Mouse (Mus musculus): ENCODE data around the gene Pomp.
A peak's percentile ranks its signal among the peaks of the same experiment; 100 is the strongest.

Pomp gene

GRCm38 (mm10) chr5:147843340-147843739, 16.9 kb upstream of the Pomp start:
- no peak for TF ChIP-seq NANOG (IDR thresholded peaks at IDR 0.05; ENCODE audit: borderline replicate concordance, low read length)
- TF ChIP-seq CTCF (conservative IDR thresholded peaks at IDR 0.05; ENCODE audit: low read length), result no peak
- no peak for TF ChIP-seq POU5F1 (IDR thresholded peaks at IDR 0.05; ENCODE audit: borderline replicate concordance, low read length)
- Histone ChIP-seq H3K4me1 (replicated peaks; ENCODE audit: low read depth, low read length) (peaks cover 68% of the 10 kb centered on the region), H3K27me3 (ENCODE audit: insufficient read depth, low read length) (no peaks in the 10 kb centered on the region), H3K36me3 (ENCODE audit: insufficient read depth, low read length) (no peaks in the 10 kb centered on the region), H3K4me3 (replicated peaks; ENCODE audit: low read length) (no peak overlapping the region), H3K9me3 (ENCODE audit: low read length) (no peaks in the 10 kb centered on the region)

GRCm38 (mm10) chr5:147845319-147845718, 14.9 kb upstream of the Pomp start:
- no peak overlapping the region for H3K4me3 ChIP-seq (replicated peaks; ENCODE audit: low read length)
- no peaks in the 10 kb centered on the region for H3K36me3 ChIP-seq (ENCODE audit: insufficient read depth, low read length)
- peaks cover 49% of the 10 kb centered on the region for H3K4me1 ChIP-seq (replicated peaks; ENCODE audit: low read depth, low read length)
- no peak for TF ChIP-seq NANOG (IDR thresholded peaks at IDR 0.05; ENCODE audit: borderline replicate concordance, low read length)
- no peak for TF ChIP-seq CTCF (conservative IDR thresholded peaks at IDR 0.05; ENCODE audit: low read length)
- TF ChIP-seq POU5F1 (IDR thresholded peaks at IDR 0.05; ENCODE audit: borderline replicate concordance, low read length), result no peak
- H3K9me3 ChIP-seq (ENCODE audit: low read length), result peaks cover 4% of the 10 kb centered on the region; the same call in 1 of the 2 replicates
- H3K27me3 ChIP-seq (ENCODE audit: insufficient read depth, low read length), result no peaks in the 10 kb centered on the region

- no peak for TF ChIP-seq CTCF (conservative IDR thresholded peaks at IDR 0.05; ENCODE audit: low read length)
- peaks cover 48% of the 10 kb centered on the region for H3K4me1 ChIP-seq (replicated peaks; ENCODE audit: low read depth, low read length)
- H3K36me3 ChIP-seq (ENCODE audit: insufficient read depth, low read length), result no peaks in the 10 kb centered on the region
- H3K27me3 ChIP-seq (ENCODE audit: insufficient read depth, low read length), result peaks cover 3% of the 10 kb centered on the region; the same call in 1 of the 2 replicates
- H3K4me3 ChIP-seq (replicated peaks; ENCODE audit: low read length), result no peak overlapping the region
- peaks cover 4% of the 10 kb centered on the region; the same call in 1 of the 2 replicates for H3K9me3 ChIP-seq (ENCODE audit: low read length)
Measured at GRCm38 (mm10) chr5:147847361-147847760, 12.9 kb upstream of the Pomp start.

GRCm38 (mm10) chr5:147848164-147848863, 11.9 kb upstream of the Pomp start:
- Histone ChIP-seq H3K27me3 (ENCODE audit: insufficient read depth, low read length) (peaks cover 3% of the 10 kb centered on the region; the same call in 1 of the 2 replicates), H3K36me3 (ENCODE audit: insufficient read depth, low read length) (no peaks in the 10 kb centered on the region), H3K4me1 (replicated peaks; ENCODE audit: low read depth, low read length) (peaks cover 46% of the 10 kb centered on the region), H3K4me3 (replicated peaks; ENCODE audit: low read length) (no peak overlapping the region), H3K9me3 (ENCODE audit: low read length) (peaks cover 4% of the 10 kb centered on the region; the same call in 1 of the 2 replicates)
- TF ChIP-seq CTCF (conservative IDR thresholded peaks at IDR 0.05; ENCODE audit: low read length) (peak; percentile 81), POU5F1 (IDR thresholded peaks at IDR 0.05; ENCODE audit: borderline replicate concordance, low read length) (no peak), NANOG (IDR thresholded peaks at IDR 0.05; ENCODE audit: borderline replicate concordance, low read length) (no peak)

- Histone ChIP-seq H3K9me3 (ENCODE audit: low read length) (peaks cover 4% of the 10 kb centered on the region; the same call in 1 of the 2 replicates), H3K27me3 (ENCODE audit: insufficient read depth, low read length) (peaks cover 3% of the 10 kb centered on the region; the same call in 1 of the 2 replicates), H3K4me3 (replicated peaks; ENCODE audit: low read length) (no peak overlapping the region), H3K4me1 (replicated peaks; ENCODE audit: low read depth, low read length) (peaks cover 31% of the 10 kb centered on the region), H3K36me3 (ENCODE audit: insufficient read depth, low read length) (no peaks in the 10 kb centered on the region)
- no peak for TF ChIP-seq POU5F1 (IDR thresholded peaks at IDR 0.05; ENCODE audit: borderline replicate concordance, low read length)
Measured at GRCm38 (mm10) chr5:147850194-147850593, 10.1 kb upstream of the Pomp start.

- no peaks in the 10 kb centered on the region for H3K27me3 ChIP-seq (ENCODE audit: insufficient read depth, low read length)
- H3K9me3 ChIP-seq (ENCODE audit: low read length), result no peaks in the 10 kb centered on the region
- TF ChIP-seq POU5F1 (IDR thresholded peaks at IDR 0.05; ENCODE audit: borderline replicate concordance, low read length) (no peak), NANOG (IDR thresholded peaks at IDR 0.05; ENCODE audit: borderline replicate concordance, low read length) (no peak), CTCF (conservative IDR thresholded peaks at IDR 0.05; ENCODE audit: low read length) (no peak)
- H3K36me3 ChIP-seq (ENCODE audit: insufficient read depth, low read length), result peaks cover 34% of the 10 kb centered on the region
- peak overlapping the region; percentile 98 for H3K4me3 ChIP-seq (replicated peaks; ENCODE audit: low read length)
- H3K4me1 ChIP-seq (replicated peaks; ENCODE audit: low read depth, low read length), result peaks cover 54% of the 10 kb centered on the region
Measured at GRCm38 (mm10) chr5:147860076-147860448, 199 bp upstream of the Pomp start.

- no peaks in the 10 kb centered on the region for H3K27me3 ChIP-seq (ENCODE audit: insufficient read depth, low read length)
Measured at GRCm38 (mm10) chr5:147868674-147869073, 8.4 kb downstream of the Pomp start.

GRCm38 (mm10) chr5:147869568-147869967, 9.3 kb downstream of the Pomp start:
- TF ChIP-seq NANOG (IDR thresholded peaks at IDR 0.05; ENCODE audit: borderline replicate concordance, low read length) (no peak), POU5F1 (IDR thresholded peaks at IDR 0.05; ENCODE audit: borderline replicate concordance, low read length) (no peak), CTCF (conservative IDR thresholded peaks at IDR 0.05; ENCODE audit: low read length) (no peak)
- Histone ChIP-seq H3K4me3 (replicated peaks; ENCODE audit: low read length) (peak overlapping the region; percentile 35; the same call in 1 of the 2 replicates), H3K4me1 (replicated peaks; ENCODE audit: low read depth, low read length) (peaks cover 95% of the 10 kb centered on the region), H3K36me3 (ENCODE audit: insufficient read depth, low read length) (peaks cover 100% of the 10 kb centered on the region), H3K9me3 (ENCODE audit: low read length) (no peaks in the 10 kb centered on the region), H3K27me3 (ENCODE audit: insufficient read depth, low read length) (no peaks in the 10 kb centered on the region)

More at GRCm38 (mm10) chr5:147868674-147869073, 8.4 kb downstream of the Pomp start:
- no peak overlapping the region for H3K4me3 ChIP-seq (replicated peaks; ENCODE audit: low read length)
- TF ChIP-seq CTCF (conservative IDR thresholded peaks at IDR 0.05; ENCODE audit: low read length) (peak; percentile 42), NANOG (IDR thresholded peaks at IDR 0.05; ENCODE audit: borderline replicate concordance, low read length) (no peak)
- peaks cover 90% of the 10 kb centered on the region for H3K4me1 ChIP-seq (replicated peaks; ENCODE audit: low read depth, low read length)
- no peaks in the 10 kb centered on the region for H3K9me3 ChIP-seq (ENCODE audit: low read length)
- peaks cover 100% of the 10 kb centered on the region for H3K36me3 ChIP-seq (ENCODE audit: insufficient read depth, low read length)

- H3K4me1 ChIP-seq (replicated peaks; ENCODE audit: low read depth, low read length), result peaks cover 94% of the 10 kb centered on the region
- no peaks in the 10 kb centered on the region for H3K9me3 ChIP-seq (ENCODE audit: low read length)
- H3K36me3 ChIP-seq (ENCODE audit: insufficient read depth, low read length), result peaks cover 100% of the 10 kb centered on the region
- no peak for TF ChIP-seq POU5F1 (IDR thresholded peaks at IDR 0.05; ENCODE audit: borderline replicate concordance, low read length)
- no peaks in the 10 kb centered on the region for H3K27me3 ChIP-seq (ENCODE audit: insufficient read depth, low read length)
- H3K4me3 ChIP-seq (replicated peaks; ENCODE audit: low read length), result no peak overlapping the region; the same call in 1 of the 2 replicates
Measured at GRCm38 (mm10) chr5:147870296-147870695, 10.0 kb downstream of the Pomp start.

All from E14TG2a.4 (cell line).